Mouse (Mus musculus) forelimb bud, embryonic 11.5 days (tissue): ENCODE results near the gene Ddx51.

ENCODE experiments used
- DNase-seq: peaks from one replicate; pipeline ENCODE4 v3.0.0-alpha.2; 2012; ENCODE audit warnings: low read depth, low spot score

Gene Ddx51

GRCm38 (mm10) chr5:110659682-110660081 is 6.4 kb downstream of the Ddx51 start:
- no peak for DNase-seq

- DNase-seq: no peak
These were observed 10.8 kb downstream of the Ddx51 start for GRCm38 (mm10) chr5:110664041-110664440.

GRCm38 (mm10) chr5:110664750-110665269 is 11.6 kb downstream of the Ddx51 start:
- no peak for DNase-seq

GRCm38 (mm10) chr5:110665486-110666121 is 12.4 kb downstream of the Ddx51 start:
- no peak for DNase-seq

GRCm38 (mm10) chr5:110682041-110682440 is 28.8 kb downstream of the Ddx51 start:
- no peak for DNase-seq

- no peak for DNase-seq
These were observed 45.4 kb downstream of the Ddx51 start for GRCm38 (mm10) chr5:110698617-110699016.

GRCm38 (mm10) chr5:110704004-110704403 is 50.8 kb downstream of the Ddx51 start:
- DNase-seq: no peak

GRCm38 (mm10) chr5:110709256-110709655 is 56.0 kb downstream of the Ddx51 start:
- DNase-seq: no peak
